Mouse (Mus musculus) limb, embryonic 11.5 days (tissue): ENCODE results near the gene Serpinb5. TPM values are rescaled to one million over a fixed set of nuclear protein-coding genes. Genes with fewer than 3 reads are reported as not detected.

ENCODE experiments used
- ATAC-seq: fragments of 200-750 bp; cut with Nextera tagmentation; 2 replicates; pipeline ENCODE4 v1.8.0; 2017; ENCODE audit warnings: low read depth; ENCODE audit not compliant: insufficient number of reproducible peaks, low FRiP score, low TSS enrichment
- DNase-seq: peaks from one replicate; pipeline ENCODE4 v3.0.0-alpha.2; 2015; ENCODE audit warnings: low spot score
- H3K27ac ChIP-seq: fragments of 300-500 bp; sonication (generic); replicated peaks from 2 replicates; pipeline ENCODE4 v1.5.1; 2014; ENCODE audit warnings: low read depth, mild to moderate bottlenecking, low read length
- H3K27me3 ChIP-seq: fragments of 300-500 bp; sonication (generic); 2 replicates; pipeline ENCODE4 v1.6.1; 2014; ENCODE audit warnings: mild to moderate bottlenecking, low read length, mixed read lengths; ENCODE audit not compliant: control insufficient read depth, insufficient read depth
- H3K36me3 ChIP-seq: fragments of 300-500 bp; sonication (generic); 2 replicates; pipeline ENCODE4 v1.6.1; 2014; ENCODE audit warnings: mild to moderate bottlenecking, low read length, moderate library complexity, mixed read lengths; ENCODE audit not compliant: control insufficient read depth, insufficient read depth
- H3K4me1 ChIP-seq: fragments of 300-500 bp; sonication (generic); 2 replicates; pipeline ENCODE4 v1.6.1; 2014; ENCODE audit warnings: low read length, mixed read lengths; ENCODE audit not compliant: control insufficient read depth, insufficient read depth
- H3K4me2 ChIP-seq: fragments of 300-500 bp; sonication (generic); 2 replicates; pipeline ENCODE4 v1.6.1; 2014; ENCODE audit warnings: low read depth, mild to moderate bottlenecking, moderate library complexity; ENCODE audit not compliant: severe bottlenecking
- H3K4me3 ChIP-seq: fragments of 300-500 bp; sonication (generic); 2 replicates; pipeline ENCODE4 v1.5.1; 2014; ENCODE audit warnings: low read depth, low read length
- H3K9ac ChIP-seq: fragments of 300-500 bp; sonication (generic); 2 replicates; pipeline ENCODE4 v1.6.1; 2014; ENCODE audit warnings: mild to moderate bottlenecking, low read length
- H3K9me3 ChIP-seq: fragments of 300-500 bp; sonication (generic); 2 replicates; pipeline ENCODE4 v1.6.1; 2016; ENCODE audit warnings: low read length; ENCODE audit not compliant: control insufficient read depth
- WGBS: fragments of 180-500 bp; shearing (Covaris S2); extraction: QIAGEN DNeasy Blood & Tissue Kit; methylation state at CpG from one replicate; pipeline ENCODE4 v1.1.7; 2014; 5-methylcytosine and 5-hydroxymethylcytosine counted together
- polyA plus RNA-seq: library from polyadenylated mRNA; unstranded; fragments of >200 nt; fragmentation: Nextera tagmentation; extraction: Ambion mirVana; gene quantifications from 2 replicates; pipeline ENCODE4 v1.2.1, GENCODE M21; 2014

Gene Serpinb5
- polyA plus RNA-seq, 1 experiment from 2014 or later: not detected

DNA sequence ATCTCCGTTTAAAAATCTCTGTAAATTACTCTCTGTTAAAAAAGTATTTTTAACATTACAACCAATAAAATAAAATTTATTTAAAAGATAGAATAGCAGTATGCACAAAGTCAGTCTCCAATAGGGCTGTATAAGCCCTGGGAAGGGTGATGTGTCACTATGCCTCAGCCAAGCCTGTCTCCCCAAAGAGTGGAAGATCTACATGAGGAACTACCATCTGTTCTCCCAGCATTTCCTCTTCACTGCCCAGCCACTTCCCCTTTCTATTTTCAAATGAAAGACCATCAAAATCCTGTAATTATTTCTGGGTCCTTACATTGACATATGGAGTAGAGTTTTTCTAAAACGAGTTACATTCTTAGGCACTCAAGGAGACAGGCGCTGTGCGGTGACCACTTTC lies 71.0 kb downstream of the Serpinb5 start:
- no peak overlapping the region for H3K27ac ChIP-seq
- H3K27me3 ChIP-seq: no peaks in the 10 kb centered on the region
- no peaks in the 10 kb centered on the region for H3K36me3 ChIP-seq
- H3K4me2 ChIP-seq: no peak overlapping the region
- 87% methylated on average over 4 of the region's 4 CpGs for WGBS
- H3K9ac ChIP-seq: no peak overlapping the region
- H3K4me3 ChIP-seq: no peak overlapping the region
- DNase-seq (no peak), ATAC-seq (no peak)
- no peaks in the 10 kb centered on the region for H3K4me1 ChIP-seq
- no peaks in the 10 kb centered on the region for H3K9me3 ChIP-seq

Other genes starting within 250 kb of the Serpinb5 start
- gene Bcl2, start 146.9 kb upstream of the Serpinb5 start, polyA plus RNA-seq: 10.1 and 10.2 TPM in 2 replicates
- 10.4 and 11.2 TPM in 2 replicates for gene Kdsr, start 101.4 kb upstream of the Serpinb5 start, polyA plus RNA-seq
- 76.8 and 82.1 TPM in 2 replicates for gene Vps4b, start 64.4 kb upstream of the Serpinb5 start, polyA plus RNA-seq
- not detected in 2 replicates for gene Serpinb12, start 73.3 kb downstream of the Serpinb5 start, polyA plus RNA-seq
- gene Serpinb13, start 119.8 kb downstream of the Serpinb5 start, polyA plus RNA-seq: not detected in 2 replicates
- gene Serpinb3a, start 191.1 kb downstream of the Serpinb5 start, polyA plus RNA-seq: not detected in 2 replicates
- not detected in 2 replicates for gene Serpinb3d, start 222.3 kb downstream of the Serpinb5 start, polyA plus RNA-seq